Mouse (Mus musculus) spleen, adult 2 months (tissue): Measurements from ENCODE around the gene Leprot.

Experiments used
- CTCF ChIP-seq: fragments of 200-500 bp; IDR thresholded peaks from 2 replicates; pipeline ENCODE4 v1.5.1; 2011; ENCODE audit warnings: mild to moderate bottlenecking, inconsistent platforms; ENCODE audit not compliant: insufficient read depth, insufficient read length, insufficient replicate concordance; ENCODE audit errors: extremely low read depth
- POLR2A ChIP-seq: fragments of 200-500 bp; IDR thresholded peaks from 2 replicates; pipeline ENCODE4 v1.6.1; 2011; ENCODE audit warnings: low read depth, low read length, inconsistent platforms

- TF ChIP-seq CTCF (no peak), POLR2A (no peak)
These were observed 22.3 kb downstream of the Leprot start for GRCm38 (mm10) chr4:101669811-101670210.
